Mouse (Mus musculus): Measurements from ENCODE around the gene Dusp23. TPM values are rescaled to one million over a fixed set of nuclear protein-coding genes. Genes with fewer than 3 reads are reported as not detected.

Dusp23 gene
- polyA plus RNA-seq, 1 experiment from 2014 or later: 19.7 TPM

- no peaks in the 10 kb centered on the region for H3K4me1 ChIP-seq (replicated peaks; ENCODE audit: control insufficient read depth, insufficient read depth, low read length)
- H3K9ac ChIP-seq (ENCODE audit: low read depth, low read length): no peak overlapping the region
- no peak overlapping the region for H3K4me2 ChIP-seq (replicated peaks; ENCODE audit: low read depth)
- 76% methylated on average over 3 of the region's 3 CpGs for WGBS
- H3K9me3 ChIP-seq (ENCODE audit: control insufficient read depth): no peaks in the 10 kb centered on the region
- H3K27me3 ChIP-seq (replicated peaks; ENCODE audit: control insufficient read depth, insufficient read depth, low read length): no peaks in the 10 kb centered on the region
- no peaks in the 10 kb centered on the region for H3K36me3 ChIP-seq (ENCODE audit: control insufficient read depth, insufficient read depth)
- no peak overlapping the region for H3K27ac ChIP-seq (ENCODE audit: low read depth, low read length)
- no peak for TF ChIP-seq CTCF (IDR thresholded peaks at IDR 0.05; ENCODE audit: low read depth)
- H3K4me3 ChIP-seq (ENCODE audit: low read depth, low read length): no peak overlapping the region
- no peak for ATAC-seq
Measured at GRCm38 (mm10) chr1:172657266-172657665, 24.5 kb upstream of the Dusp23 start.

DNA sequence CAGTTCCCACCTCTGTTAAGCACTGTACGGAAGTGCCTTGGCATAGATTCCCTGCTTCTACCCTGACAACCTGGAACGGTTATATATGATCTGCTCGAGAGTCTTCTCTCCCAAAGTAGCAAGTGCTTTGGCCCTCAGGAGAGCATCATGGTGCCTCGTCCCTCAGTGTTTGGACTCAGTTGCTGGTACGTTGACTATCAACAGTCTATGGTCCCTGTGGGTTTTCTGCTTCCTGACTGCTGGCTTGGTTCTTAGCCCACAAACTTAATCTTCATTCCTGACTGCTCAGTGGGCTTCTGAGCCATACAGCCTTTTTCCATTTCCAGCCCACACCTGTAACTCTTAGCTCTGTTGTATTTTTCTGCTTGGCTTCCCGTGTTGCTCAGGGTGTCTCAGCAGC, 21.1 kb upstream of the Dusp23 start:
- Histone ChIP-seq H3K27ac (ENCODE audit: low read depth, low read length) (no peak overlapping the region), H3K4me3 (ENCODE audit: low read depth, low read length) (no peak overlapping the region), H3K9me3 (ENCODE audit: control insufficient read depth) (no peaks in the 10 kb centered on the region), H3K36me3 (ENCODE audit: control insufficient read depth, insufficient read depth) (no peaks in the 10 kb centered on the region), H3K27me3 (replicated peaks; ENCODE audit: control insufficient read depth, insufficient read depth, low read length) (no peaks in the 10 kb centered on the region), H3K4me2 (replicated peaks; ENCODE audit: low read depth) (no peak overlapping the region), H3K4me1 (replicated peaks; ENCODE audit: control insufficient read depth, insufficient read depth, low read length) (no peaks in the 10 kb centered on the region), H3K9ac (ENCODE audit: low read depth, low read length) (no peak overlapping the region)
- no peak for ATAC-seq
- 79% methylated on average over 6 of the region's 6 CpGs for WGBS
- TF ChIP-seq CTCF (IDR thresholded peaks at IDR 0.05; ENCODE audit: low read depth): no peak

- no peaks in the 10 kb centered on the region for H3K27me3 ChIP-seq (replicated peaks; ENCODE audit: control insufficient read depth, insufficient read depth, low read length)
- H3K4me3 ChIP-seq (ENCODE audit: low read depth, low read length): no peak overlapping the region
- WGBS: 37% methylated on average over 18 of the region's 18 CpGs
- H3K9me3 ChIP-seq (ENCODE audit: control insufficient read depth): no peaks in the 10 kb centered on the region
- H3K36me3 ChIP-seq (ENCODE audit: control insufficient read depth, insufficient read depth): no peaks in the 10 kb centered on the region
- H3K9ac ChIP-seq (ENCODE audit: low read depth, low read length): no peak overlapping the region
- no peak for TF ChIP-seq CTCF (IDR thresholded peaks at IDR 0.05; ENCODE audit: low read depth)
- H3K4me1 ChIP-seq (replicated peaks; ENCODE audit: control insufficient read depth, insufficient read depth, low read length): no peaks in the 10 kb centered on the region
- no peak; the same call in 1 of the 2 replicates for ATAC-seq
- no peak overlapping the region for H3K27ac ChIP-seq (ENCODE audit: low read depth, low read length)
- H3K4me2 ChIP-seq (replicated peaks; ENCODE audit: low read depth): peak overlapping the region; percentile 38; the same call in 1 of the 2 replicates
Measured at GRCm38 (mm10) chr1:172652040-172652662, 19.4 kb upstream of the Dusp23 start.

- no peaks in the 10 kb centered on the region for H3K4me1 ChIP-seq (replicated peaks; ENCODE audit: control insufficient read depth, insufficient read depth, low read length)
- no peaks in the 10 kb centered on the region for H3K27me3 ChIP-seq (replicated peaks; ENCODE audit: control insufficient read depth, insufficient read depth, low read length)
- H3K27ac ChIP-seq (ENCODE audit: low read depth, low read length): no peak overlapping the region
- no peaks in the 10 kb centered on the region for H3K9me3 ChIP-seq (ENCODE audit: control insufficient read depth)
- no peak overlapping the region for H3K4me3 ChIP-seq (ENCODE audit: low read depth, low read length)
- no peak overlapping the region for H3K9ac ChIP-seq (ENCODE audit: low read depth, low read length)
- no peak for ATAC-seq
- no peak overlapping the region for H3K4me2 ChIP-seq (replicated peaks; ENCODE audit: low read depth)
- no peaks in the 10 kb centered on the region for H3K36me3 ChIP-seq (ENCODE audit: control insufficient read depth, insufficient read depth)
- WGBS: 63% methylated on average over 10 of the region's 10 CpGs
- TF ChIP-seq CTCF (IDR thresholded peaks at IDR 0.05; ENCODE audit: low read depth): no peak
Measured at GRCm38 (mm10) chr1:172651288-172651987, 18.7 kb upstream of the Dusp23 start.

DNA sequence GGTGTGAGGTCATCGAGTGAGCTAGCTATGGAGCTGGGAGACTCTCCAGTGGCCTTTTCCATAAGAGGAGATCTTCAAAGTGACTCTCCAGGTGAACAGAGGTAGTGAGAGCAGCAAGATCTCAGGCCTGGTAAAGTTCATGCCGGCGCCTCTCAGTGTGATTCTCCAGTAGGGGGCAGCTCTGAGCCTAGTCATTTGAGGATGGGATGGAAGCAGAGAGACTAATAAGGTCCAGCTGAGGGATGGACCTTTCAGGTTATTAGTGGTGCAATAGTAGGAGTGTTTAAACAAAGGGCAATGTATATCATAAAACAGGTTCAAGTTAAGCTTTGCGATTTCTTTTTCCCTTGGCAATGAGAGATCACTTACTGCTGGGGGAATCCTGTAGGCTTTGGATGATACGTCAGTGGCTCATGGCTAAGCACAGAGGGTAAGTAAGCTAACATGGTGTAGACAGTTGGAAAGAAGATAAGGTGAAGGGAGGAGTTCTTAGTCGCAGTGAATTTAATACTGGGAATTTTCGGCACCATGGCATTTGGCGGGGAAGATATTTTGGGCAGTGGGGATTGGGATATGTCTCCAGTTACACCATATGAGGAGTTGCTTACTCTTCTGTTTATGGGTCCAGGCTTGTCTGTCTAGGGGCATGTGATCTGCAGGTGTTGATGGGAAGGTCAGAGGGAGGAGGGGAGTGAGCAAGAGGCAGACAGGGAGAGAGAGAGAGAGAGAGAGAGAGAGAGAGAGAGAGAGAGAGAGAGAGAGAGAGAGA, 17.9 kb upstream of the Dusp23 start:
- no peak overlapping the region for H3K27ac ChIP-seq (ENCODE audit: low read depth, low read length)
- no peaks in the 10 kb centered on the region for H3K4me1 ChIP-seq (replicated peaks; ENCODE audit: control insufficient read depth, insufficient read depth, low read length)
- TF ChIP-seq CTCF (IDR thresholded peaks at IDR 0.05; ENCODE audit: low read depth): peak; percentile 72
- H3K9ac ChIP-seq (ENCODE audit: low read depth, low read length): no peak overlapping the region
- H3K27me3 ChIP-seq (replicated peaks; ENCODE audit: control insufficient read depth, insufficient read depth, low read length): no peaks in the 10 kb centered on the region
- H3K36me3 ChIP-seq (ENCODE audit: control insufficient read depth, insufficient read depth): no peaks in the 10 kb centered on the region
- ATAC-seq: no peak
- no peaks in the 10 kb centered on the region for H3K9me3 ChIP-seq (ENCODE audit: control insufficient read depth)
- 52% methylated on average over 8 of the region's 8 CpGs for WGBS
- no peak overlapping the region for H3K4me2 ChIP-seq (replicated peaks; ENCODE audit: low read depth)
- no peak overlapping the region for H3K4me3 ChIP-seq (ENCODE audit: low read depth, low read length)

DNA sequence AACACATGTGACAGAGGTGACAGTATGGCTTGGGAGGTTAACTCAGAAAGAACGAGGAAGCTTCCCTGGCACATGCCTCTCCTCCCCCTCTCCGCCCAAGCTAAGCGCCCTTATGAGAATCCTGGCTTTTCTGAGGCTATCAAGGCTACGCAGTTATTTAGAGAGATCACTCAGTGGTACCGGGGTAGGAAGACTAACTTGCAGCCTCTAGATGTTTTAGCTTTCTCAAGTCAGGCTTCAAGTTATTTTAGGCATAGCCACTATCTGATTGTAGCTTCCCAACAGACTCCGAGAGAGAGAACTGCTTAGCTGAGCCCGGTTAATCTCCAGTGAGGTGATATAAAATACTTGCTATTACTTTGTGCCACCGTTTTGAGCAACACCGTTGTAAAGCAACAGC, 16.6 kb upstream of the Dusp23 start:
- no peak overlapping the region for H3K4me3 ChIP-seq (ENCODE audit: low read depth, low read length)
- no peaks in the 10 kb centered on the region for H3K9me3 ChIP-seq (ENCODE audit: control insufficient read depth)
- no peak for TF ChIP-seq CTCF (IDR thresholded peaks at IDR 0.05; ENCODE audit: low read depth)
- no peaks in the 10 kb centered on the region for H3K36me3 ChIP-seq (ENCODE audit: control insufficient read depth, insufficient read depth)
- 82% methylated on average over 9 of the region's 9 CpGs for WGBS
- H3K27me3 ChIP-seq (replicated peaks; ENCODE audit: control insufficient read depth, insufficient read depth, low read length): no peaks in the 10 kb centered on the region
- H3K9ac ChIP-seq (ENCODE audit: low read depth, low read length): no peak overlapping the region
- ATAC-seq: no peak
- no peak overlapping the region for H3K4me2 ChIP-seq (replicated peaks; ENCODE audit: low read depth)
- no peaks in the 10 kb centered on the region for H3K4me1 ChIP-seq (replicated peaks; ENCODE audit: control insufficient read depth, insufficient read depth, low read length)
- H3K27ac ChIP-seq (ENCODE audit: low read depth, low read length): no peak overlapping the region

Data from intestine, postnatal 0 days (tissue).